Mouse (Mus musculus) heart, postnatal 0 days (tissue): ENCODE results near the gene Adh4.

Experiments
- CTCF ChIP-seq: IDR thresholded peaks from 2 replicates; pipeline ENCODE4 v1.5.1; 2016; ENCODE audit warnings: antibody characterized with exemption, control low read depth, low read depth
- EP300 ChIP-seq: IDR thresholded peaks from 2 replicates; pipeline ENCODE4 v1.6.1; 2016; ENCODE audit warnings: antibody characterized with exemption, low read depth

DNA sequence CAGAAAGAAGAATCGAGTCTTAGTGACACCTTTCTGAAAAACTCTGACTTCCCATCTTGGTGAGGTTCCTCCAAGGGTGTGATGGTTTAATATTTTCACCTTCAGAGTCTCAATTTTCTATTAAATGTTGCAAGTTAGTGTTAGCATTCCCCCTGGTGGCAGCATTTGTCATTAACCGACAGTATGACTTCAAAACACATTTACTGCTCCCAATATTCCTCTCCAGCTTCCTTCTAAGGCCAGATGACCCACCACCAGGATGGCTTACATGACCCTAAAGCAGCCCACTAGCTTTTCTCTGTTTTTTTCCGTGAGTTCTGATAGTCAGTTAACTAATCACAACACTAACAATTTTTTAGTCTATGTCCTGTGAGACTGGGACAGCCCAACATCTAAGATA, 9.9 kb upstream of the Adh4 start:
- no peak for TF ChIP-seq EP300
- TF ChIP-seq CTCF: peak; percentile 65
